Mouse (Mus musculus) fat pad, adult 2 months (tissue): Measurements from ENCODE around the gene Cd47.

Experiments
- DNase-seq: peaks from one replicate; pipeline ENCODE4 v3.0.0-alpha.2; 2011; ENCODE audit warnings: low read depth, low spot score; ENCODE audit errors: extremely low read depth

Cd47 gene

DNA sequence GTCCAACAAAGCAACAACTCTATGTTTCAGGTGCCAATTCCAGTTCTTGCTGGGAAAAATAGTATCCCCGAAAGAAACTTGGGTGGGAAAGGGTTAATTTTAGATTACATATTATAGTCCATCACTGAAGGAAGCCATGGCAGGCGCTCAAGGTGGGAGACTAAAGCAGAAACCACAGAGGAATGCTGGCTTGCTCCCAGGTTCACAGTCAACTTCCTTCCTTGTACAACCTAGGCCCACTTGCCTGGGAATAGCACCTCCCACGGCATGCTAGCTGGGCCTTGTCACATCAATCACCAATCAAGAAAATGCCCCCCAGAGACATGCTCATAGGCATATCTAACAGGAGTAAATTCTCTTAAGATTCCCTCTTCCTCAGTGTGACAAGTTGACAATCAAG is 32.0 kb downstream of the Cd47 start:
- no peak for DNase-seq

DNA sequence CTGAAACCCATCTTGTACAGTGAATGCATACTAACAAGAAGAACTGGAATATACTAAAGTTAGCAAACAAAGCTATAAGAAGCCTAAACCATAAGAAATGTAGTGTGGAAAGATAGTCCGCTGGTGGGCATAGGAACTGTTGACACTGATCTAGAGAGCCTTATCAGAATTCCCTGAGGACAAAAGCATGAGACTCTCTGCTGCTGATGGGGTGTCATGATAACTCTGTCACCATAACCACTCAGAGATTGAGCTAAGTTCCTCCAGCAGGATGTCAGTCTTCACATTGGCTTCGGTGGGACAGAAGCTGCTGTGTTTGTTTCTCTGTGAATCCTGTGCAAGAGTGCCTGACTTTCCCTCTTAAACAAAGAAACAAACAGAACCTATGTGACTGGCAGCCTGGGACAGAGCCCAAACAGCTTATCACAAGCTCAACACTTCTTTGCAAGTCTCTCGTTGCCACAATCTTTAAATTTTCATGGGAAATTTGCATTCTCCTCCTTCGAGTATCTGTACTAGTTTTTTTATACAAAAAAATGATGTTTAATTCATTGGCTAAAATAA is 33.9 kb downstream of the Cd47 start:
- DNase-seq, result no peak

DNA sequence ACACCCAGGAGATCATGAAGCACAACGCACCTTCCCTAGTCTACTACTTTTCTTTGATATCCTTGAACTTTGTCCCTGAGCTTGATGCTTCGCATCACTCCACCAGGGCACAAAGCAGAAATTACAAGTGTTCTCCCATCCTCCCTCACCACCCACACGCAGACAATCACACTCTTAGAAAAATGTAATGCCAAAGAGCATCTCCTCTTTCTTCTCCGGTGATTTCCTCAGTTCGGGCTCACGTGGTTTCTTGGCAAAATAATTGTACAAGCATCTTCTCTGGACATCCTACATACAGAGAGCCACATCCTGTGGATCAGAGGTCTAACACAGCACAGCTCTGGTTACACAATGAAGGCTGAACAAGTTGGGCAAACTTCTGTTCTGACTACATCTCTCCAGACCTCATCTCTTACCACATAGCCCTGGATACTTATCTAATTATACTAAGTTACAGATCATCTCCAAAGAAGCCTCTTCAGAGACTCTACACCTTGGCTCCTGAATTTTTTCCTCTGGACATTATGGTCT is 36.4 kb downstream of the Cd47 start:
- DNase-seq, result no peak

DNA sequence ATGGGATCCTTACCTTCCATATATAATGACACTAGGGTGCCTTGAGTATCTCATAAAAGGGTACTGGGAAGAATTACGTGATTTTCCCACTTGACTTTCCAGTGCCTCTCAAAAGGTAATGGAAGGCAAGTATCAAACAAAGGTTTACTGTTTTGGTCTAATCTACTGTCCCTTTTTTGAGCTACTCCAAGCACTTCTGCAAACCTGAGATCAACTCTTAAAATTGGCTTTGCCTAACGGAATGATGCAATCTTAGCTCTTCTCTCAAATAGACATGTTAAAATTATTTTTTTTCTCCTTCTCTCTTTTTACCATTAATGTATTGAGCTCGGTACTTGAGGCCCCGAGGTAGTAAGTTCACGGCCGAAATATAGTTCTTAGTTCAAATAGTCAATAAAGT is 38.6 kb downstream of the Cd47 start:
- no peak for DNase-seq

DNA sequence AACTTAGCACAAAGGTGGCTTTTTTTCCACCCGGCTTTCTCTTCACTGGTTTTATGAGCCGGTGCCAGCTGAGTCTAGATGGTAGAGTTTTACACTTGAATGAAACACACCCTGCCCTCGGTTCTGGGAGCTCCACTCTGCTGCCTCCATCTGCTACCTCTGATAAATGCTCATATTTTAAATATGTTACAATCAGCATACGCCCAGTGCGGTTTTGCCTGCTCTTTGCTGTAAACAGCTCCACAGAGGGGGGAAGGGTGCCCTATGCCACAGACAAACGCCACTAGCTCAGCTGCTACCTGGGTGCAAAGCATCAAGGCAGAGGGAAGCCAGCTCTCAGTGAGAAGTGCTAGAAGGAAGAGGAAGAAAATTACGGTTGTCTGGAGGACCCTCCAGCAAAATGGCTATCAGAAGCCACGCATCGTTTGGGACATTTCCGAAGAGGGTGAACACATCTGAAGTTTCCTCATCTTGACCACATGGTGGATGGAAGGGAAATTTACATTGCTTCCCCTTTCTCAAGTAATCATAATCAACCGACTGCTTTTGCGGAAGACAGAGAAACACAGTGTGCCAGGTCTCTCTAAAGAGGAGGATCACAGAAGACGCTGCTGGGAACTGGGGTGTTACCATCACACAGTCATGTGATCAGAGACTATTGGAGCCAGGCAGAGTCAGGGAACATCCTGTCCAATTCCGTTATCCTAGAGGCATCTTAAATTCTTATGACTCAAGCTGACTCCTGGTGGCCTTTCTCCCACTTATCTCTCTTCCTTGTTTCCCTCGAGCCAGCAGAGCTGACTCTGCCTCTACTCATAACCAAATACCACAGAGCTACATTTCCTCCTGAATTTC is 39.6 kb downstream of the Cd47 start:
- DNase-seq, result no peak

DNA sequence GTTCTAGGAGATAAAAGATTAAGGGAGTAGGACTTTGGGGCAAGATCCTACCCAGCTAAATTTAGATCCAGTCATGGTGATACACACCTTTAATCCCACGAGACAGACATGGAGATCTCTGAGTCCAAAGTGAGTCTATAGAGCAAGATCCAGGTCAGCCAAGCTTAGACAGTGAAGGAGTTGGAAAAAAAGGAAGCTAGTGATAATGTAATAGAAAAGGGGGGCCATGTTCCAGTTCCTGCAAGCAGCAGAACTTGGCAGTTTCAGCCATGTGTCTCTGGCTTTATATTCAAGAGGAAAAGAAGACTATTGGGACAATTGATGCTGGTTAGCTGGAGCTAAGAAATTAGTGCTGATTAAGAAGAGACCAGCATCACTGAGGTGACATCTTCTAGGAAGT is 43.4 kb downstream of the Cd47 start:
- no peak for DNase-seq

DNA sequence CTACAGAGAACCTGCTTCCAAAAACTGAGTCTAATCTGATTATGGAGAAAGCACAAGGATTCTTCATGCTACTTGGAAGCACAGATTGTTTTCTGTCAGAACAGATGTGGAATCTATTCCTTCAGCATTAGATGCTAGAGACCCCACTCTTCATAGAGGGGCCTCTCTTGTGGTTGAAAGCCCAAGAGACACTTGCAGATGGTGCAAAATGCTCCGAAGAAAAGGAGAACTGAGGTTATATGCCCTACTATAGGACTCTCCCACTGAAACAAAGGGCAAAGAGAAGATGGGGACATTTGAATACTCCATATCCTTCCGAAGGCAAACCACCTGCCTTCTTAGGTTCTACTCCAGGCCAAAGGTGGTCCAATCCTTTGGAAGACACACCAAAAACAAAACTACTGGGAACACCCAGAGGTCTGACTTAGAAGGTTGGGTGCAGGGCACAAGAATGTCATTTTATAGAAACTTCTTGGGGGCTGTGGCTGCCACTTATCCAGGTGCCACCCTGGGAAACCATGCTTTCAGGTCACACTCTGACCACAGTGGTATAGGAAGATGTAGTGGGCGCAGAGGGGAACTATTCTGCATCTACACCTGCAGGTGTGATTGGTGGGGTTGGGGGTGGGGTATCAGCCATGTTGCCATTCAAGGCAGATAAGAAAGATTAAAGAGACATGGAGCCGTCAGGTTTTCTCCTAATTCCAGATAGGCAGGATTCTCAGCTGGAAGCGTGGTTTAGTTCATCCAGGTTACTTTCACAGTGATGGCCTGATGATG is 47.1 kb downstream of the Cd47 start:
- no peak for DNase-seq

DNA sequence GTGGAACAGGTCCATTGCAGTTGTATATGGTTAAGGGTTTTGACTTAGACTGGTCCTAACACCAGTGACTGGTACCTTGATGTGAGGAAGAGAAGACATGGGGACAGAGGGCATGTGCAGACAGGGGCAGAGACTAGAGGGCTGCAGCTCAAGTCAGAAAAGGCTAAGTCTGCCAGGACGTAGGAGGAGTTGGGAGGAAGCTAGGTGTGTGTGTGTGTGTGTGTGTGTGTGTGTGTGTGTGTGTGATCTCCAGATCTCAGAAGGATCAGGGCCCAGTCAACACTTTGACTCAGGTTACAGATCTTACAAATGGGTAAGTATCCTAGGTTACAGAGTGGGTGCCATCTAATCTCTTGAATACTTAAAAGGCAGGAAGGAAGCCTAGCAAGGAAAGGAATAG is 48.3 kb downstream of the Cd47 start:
- no peak for DNase-seq

DNA sequence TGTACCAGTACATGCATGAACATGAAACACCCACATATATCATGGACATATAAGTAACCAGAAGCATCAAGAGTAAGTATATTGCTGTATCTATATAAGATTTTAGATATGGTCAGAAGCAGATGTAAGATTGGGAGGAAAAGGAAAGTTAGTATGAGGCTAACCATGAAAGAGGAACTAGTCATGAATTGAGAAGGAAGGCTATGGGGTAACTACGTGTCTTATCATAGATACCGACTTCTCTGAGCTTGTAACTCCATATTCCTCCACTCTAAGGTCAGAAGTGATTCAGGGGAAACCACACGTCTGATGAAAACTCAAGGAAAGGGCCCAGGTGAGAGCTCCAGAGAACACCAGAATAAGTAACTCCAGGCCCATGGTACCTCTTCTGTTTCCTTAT is 52.6 kb downstream of the Cd47 start:
- no peak for DNase-seq

DNA sequence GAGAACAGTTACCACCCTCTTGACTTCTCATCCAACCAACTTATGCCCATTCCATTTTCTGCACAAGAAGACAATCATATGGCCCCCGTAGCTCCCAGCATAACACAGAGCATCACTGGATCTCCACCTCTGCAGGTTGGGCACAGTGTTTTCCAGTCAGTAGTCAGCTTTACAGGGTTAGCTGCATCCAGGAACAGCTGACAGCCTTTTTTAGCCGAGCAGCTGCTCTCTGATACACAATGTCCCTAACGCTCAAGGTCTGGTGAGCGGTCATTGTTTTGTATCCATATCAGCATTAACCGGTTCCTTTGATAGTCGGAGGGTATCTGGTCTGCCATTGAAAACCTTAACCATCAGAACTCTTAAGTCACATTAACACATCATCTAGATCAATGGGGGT is 53.3 kb downstream of the Cd47 start:
- DNase-seq, result no peak

DNA sequence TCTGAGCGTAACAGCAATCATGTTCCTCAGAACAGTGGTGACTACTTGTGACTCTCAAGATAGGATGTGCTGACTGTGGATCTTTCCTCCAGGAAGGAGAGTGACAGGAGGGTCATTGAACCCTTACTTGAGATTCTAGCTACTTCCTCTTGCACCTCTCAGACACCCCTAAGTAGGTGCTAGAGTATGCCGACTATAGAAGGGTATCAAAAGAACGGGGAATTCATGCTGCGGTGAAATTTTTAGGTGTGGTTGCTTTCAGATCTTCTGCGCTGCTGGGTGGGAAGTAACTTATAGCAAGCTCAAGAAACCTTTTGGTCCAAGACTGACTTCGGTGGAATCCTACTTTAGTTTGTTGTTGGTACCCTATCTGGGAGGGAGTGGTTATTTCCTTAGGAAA is 53.9 kb downstream of the Cd47 start:
- DNase-seq, result no peak

DNA sequence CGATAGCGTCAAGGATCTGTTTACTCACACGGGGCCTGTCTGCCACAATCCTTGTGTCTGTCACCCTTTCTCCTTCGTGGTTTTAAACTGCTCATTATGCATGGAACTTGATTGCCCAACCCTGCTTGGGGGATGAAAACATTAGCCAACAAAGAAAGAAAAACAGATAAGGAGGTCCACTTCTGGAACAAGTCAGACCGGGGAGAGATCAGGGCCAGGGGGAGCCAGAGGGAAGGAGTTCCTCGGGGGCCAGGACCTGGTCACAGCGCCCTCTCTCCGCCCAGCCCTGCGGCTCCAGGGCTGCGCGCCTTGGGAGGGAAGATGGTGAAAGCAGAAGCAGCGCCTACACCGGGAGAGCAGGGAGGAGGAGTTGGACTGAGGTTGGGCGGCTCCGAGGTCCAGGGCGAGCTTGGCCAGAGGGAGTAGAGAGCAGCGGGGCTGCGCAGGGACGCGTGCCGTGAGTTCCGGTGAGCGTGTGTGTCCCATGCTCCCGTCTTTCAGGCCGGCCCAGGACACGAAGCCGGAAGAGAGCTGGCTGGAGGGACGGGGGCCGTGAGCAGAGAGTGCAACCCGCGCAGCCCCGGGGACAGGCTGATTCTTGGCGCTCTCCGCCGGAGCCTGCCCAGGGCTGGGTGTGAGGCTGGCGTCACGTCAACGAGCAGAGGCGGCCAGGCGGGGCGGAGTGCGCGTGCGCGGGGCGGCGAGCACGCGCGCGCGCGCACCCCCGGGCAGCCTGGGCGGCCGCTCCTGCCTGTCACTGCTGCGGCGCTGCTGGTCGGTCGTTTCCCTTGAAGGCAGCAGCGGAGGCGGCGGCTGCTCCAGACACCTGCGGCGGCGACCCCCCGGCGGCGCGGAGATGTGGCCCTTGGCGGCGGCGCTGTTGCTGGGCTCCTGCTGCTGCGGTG is 54.9 kb downstream of the Cd47 start:
- peak; percentile 56 for DNase-seq

DNA sequence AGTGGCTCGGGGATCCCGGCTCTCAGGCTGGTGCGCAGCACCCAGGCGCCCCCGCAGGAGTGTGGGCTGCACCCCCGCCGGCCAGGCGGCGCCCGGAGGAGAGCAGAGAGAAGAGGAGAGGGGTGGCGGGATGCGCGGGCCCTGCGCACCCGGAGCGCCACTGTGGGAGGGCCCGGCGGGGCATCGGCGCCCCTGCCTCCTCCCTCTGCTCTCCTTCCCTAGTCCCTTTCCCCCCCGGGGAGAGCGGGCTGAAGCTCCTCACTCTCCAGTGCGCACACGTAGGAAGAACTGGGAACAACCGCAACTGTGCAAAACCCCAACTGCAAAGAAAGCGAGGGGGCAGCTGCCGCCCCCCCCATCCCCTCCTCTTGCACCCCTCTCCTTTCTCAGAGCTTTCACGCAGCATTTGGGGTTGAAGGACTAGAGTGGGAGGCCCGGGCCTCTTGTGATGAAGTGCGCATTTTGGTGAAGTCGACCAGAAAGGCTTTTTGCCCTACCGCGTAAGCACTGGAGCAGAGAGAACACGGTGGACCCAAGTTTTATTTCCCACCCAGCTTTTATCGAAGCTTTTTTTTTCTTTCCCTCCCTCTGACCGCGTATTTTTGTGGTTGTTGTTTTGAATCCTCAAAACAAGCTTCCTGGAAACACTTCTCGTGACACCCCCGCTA is 55.6 kb downstream of the Cd47 start:
- no peak for DNase-seq

DNA sequence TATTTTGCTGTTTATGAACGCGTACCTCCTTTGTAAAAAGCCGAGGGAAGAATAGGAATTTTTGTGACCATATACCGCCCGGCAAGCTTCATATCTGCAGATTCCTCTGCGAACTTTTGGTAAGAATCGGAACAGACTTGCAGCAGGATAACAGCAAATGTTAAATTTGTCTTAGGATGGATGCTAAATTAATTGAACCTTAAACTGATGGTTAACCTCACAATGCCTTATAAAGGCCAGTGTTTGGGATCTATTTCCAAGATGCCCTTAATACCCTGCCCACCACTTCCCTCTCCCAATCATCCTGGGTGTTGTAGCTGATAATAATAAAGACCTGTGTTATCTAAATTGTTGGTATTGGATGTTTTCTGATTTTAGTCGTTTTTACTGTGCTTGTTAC is 56.3 kb downstream of the Cd47 start:
- DNase-seq, result no peak

DNA sequence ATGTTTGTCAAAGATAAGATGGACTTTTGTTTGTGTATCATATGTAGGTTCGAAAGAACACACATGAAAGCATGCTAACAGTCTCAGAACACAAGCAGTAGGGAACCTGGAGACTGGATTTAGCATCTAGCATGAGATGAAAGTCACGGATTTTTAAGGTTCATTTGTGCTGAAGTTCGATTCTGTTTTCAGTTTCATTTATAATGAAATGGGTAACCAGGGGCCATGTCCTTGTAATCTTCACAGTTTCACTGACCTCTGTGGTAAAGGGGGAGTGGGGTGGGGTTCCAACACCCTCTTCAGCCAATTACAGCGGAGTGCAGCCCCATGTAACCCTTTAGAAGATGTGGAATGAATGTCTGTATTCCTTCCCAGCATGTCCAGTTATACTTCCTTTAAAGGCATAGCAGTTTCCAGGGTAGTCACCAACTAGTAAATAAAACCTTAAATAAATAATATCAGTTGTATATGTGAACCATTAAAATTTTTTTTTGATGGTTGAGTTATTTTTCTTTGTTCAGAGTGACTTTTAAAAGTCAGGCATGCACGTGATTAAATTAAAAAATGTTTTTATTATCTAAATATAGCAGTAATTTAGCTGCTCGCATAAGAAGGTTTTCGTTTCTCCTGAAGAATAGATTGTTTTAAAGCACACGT is 57.3 kb downstream of the Cd47 start:
- DNase-seq, result no peak

DNA sequence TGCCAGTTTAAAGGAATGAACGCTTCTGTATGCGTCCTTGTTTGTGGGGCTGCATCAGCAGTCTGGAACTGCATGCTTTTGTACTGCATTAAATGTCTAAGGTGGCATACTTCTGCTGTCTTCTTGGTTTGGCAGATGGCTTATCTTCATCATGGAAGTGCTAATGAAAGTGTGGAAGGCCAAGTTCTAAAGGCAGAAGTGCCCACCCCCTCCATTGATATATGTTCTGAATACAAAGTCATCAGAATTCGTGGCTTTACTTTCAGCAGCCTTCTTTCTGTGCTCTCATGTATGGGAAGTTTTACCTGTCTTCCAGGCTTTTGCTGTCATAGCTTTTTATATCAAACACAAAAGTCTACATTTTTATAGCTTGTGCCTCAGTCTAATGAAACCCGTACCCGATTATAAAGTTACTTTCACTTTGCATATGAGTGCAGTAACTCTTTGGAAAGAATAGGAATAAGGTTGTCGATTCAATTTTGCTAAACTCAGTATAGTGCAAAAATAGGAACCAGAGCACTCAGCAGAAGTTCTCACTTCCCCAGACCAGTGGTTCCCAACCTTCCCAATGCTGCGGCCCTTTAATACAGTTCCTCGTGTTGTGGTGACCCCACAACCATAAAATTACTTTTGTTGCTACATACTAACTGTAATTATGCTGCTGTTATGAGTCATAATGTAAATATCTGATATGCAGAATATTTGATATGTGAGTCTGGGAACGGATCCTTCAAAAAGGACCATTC is 58.0 kb downstream of the Cd47 start:
- DNase-seq, result no peak

DNA sequence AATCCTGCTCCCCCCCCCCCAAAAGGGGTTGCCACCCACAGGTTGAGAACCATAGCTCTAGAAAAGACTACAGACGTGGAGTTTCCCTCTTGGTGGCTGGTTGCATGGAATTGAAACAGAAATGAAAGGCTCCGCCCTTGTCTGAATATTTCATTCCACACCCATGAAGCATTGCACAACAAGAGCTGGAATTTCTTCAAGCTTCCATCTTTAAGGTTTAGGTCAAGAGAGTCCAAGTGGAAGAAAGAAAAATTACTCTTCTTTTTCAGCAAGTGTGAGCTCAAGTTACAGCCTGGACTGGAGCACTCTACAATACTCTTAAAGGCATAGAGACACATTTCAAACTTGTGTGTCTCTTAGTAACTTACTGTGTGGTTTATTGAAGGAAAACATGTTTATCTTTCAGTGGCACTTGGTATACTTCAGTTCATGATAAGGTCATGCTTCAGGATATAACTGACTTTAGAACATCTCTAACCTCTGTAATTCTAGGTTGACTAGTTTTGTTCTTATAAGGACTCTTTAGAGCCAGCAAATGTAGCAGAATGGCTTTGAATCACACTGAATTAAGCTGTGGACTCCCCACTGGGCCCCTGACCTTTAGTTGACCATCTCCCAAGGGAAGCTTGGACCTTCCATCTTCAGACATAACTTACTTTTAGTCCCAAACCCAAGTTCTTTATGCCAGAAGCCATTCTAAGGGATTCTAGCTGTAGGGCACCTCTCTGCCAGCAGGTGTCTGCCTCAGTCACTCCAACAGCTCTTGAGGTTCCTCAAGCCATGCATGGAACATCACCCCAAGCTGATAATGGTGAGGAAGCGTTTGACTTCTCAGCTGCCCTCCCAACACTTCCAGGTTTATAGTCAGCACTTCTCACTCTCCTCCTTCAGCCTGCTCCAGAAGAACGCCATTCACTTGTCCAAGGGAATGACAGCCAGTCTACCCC is 58.8 kb downstream of the Cd47 start:
- no peak for DNase-seq

DNA sequence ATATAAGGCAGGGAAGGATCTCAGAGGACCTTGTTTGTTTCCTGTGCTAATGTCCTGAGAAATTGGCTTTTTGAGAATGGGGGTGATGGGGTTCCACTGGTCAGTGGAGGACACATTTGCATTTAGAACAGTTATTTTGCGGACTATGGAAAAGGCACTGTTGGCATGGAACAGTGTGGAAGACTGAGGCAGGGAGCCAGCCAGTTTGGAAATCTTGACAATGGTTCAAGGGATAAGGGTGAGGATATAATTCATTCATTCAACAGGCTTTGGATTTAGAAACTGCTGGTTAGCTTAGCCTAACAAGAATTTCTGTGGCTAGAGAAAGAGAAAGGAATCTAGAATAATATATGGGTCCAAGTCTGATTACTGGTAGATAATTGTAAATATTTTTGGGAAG is 61.7 kb downstream of the Cd47 start:
- no peak for DNase-seq
